Mouse (Mus musculus) MEL (cell line): ENCODE results near the gene Cd79b.

Experiments
- CTCF ChIP-seq, 3 experiments: IDR thresholded peaks in 2 of 3; conservative IDR thresholded peaks in 1 of 3; 2 replicates each; pipeline ENCODE4 v1.5.1; 2011 to 2012; ENCODE audit warnings: low read length in 3 of 3, low read depth in 2 of 3, mild to moderate bottlenecking in 2 of 3, improper control_type of control experiment in 1 of 3, inconsistent platforms in 1 of 3, mixed read lengths in 1 of 3, moderate library complexity in 1 of 3; ENCODE audit not compliant: control insufficient read depth in 1 of 3, insufficient read depth in 1 of 3, poor library complexity in 1 of 3, severe bottlenecking in 1 of 3
- EP300 ChIP-seq, 2 experiments: IDR thresholded peaks; 2 replicates each; pipeline ENCODE4 v1.6.1; 2011; ENCODE audit warnings: improper control_type of control experiment in 2 of 2, low read length in 2 of 2, low read depth in 1 of 2, mild to moderate bottlenecking in 1 of 2
- GATA1 ChIP-seq: IDR thresholded peaks from 2 replicates; pipeline ENCODE4 v1.6.1; 2011; ENCODE audit warnings: low read depth, low read length, improper control_type of control experiment
- NELFE ChIP-seq: IDR thresholded peaks from 2 replicates; pipeline ENCODE4 v1.6.1; 2011; ENCODE audit warnings: low read depth, low read length, improper control_type of control experiment
- POLR2A ChIP-seq, 2 experiments: IDR thresholded peaks; 2 replicates each; pipeline ENCODE4 v1.6.1; 2011 to 2012; ENCODE audit warnings: low read length in 2 of 2, mild to moderate bottlenecking in 2 of 2, control low read depth in 1 of 2, improper control_type of control experiment in 1 of 2, low read depth in 1 of 2, moderate library complexity in 1 of 2; ENCODE audit not compliant: control insufficient read depth in 1 of 2, insufficient read depth in 1 of 2, poor library complexity in 1 of 2
- TAL1 ChIP-seq: IDR thresholded peaks from 2 replicates; pipeline ENCODE4 v1.6.1; 2012; ENCODE audit warnings: mild to moderate bottlenecking, inconsistent platforms, low read length, moderate library complexity, mixed read lengths
- TBP ChIP-seq: IDR thresholded peaks from 2 replicates; pipeline ENCODE4 v1.8.0; 2011; ENCODE audit warnings: low read depth, low read length, improper control_type of control experiment
- UBTF ChIP-seq: IDR thresholded peaks from 2 replicates; pipeline ENCODE4 v1.6.1; 2012; ENCODE audit warnings: low read depth, mild to moderate bottlenecking, inconsistent platforms, low read length, improper control_type of control experiment, moderate library complexity, borderline replicate concordance; ENCODE audit not compliant: insufficient read depth
- USF1 ChIP-seq: IDR thresholded peaks from 2 replicates; pipeline ENCODE4 v1.6.1; 2014; ENCODE audit warnings: low read depth, mild to moderate bottlenecking, inconsistent platforms, low read length, improper control_type of control experiment, moderate library complexity

DNA sequence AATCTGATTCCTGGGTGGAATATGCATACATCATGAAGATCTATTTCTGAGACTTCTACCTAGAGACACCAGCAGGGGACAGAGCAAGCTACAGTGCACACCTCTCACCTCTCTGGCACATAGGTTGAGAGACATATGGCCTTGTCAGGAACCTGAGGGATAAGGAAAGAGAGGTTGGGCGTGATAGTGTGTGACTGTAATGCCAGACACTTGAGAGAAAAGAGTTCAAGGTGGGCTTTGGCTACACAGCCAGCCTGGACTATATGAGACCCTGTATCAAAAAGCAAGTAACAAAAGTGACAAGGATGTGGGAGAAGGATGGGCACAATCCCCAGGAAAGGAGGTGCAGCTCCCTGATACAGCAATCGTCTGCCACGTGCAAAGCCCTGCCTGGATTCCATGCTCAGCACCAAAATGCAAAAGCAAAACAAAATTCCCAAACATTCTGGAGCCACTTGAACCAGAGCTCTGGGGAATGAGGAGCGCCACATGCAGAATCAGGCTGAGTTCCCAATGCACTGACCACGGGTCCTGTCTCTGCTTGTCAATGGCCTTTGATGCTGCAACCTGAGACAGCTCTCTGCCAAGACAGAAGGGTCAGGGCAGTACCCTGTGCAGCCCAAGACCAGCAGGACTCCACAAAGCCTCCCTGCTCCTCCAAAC is 43.3 kb downstream of the Cd79b start:
- TF ChIP-seq TBP: no peak
- no peak for TF ChIP-seq TAL1
- TF ChIP-seq POLR2A (IDR thresholded peaks at IDR 0.05; ENCODE audit: control insufficient read depth in 1 of 2, insufficient read depth in 1 of 2, low read depth in 1 of 2, low read length in 2 of 2, poor library complexity in 1 of 2): no peak
- peak in 1 of 3 experiments; percentile 2; a peak in 1 of 6 replicates for TF ChIP-seq CTCF (IDR thresholded peaks at IDR 0.05 in 2 of 3, conservative IDR thresholded peaks at IDR 0.05 in 1 of 3; ENCODE audit: control insufficient read depth in 1 of 3, insufficient read depth in 1 of 3, low read depth in 2 of 3, low read length in 3 of 3, poor library complexity in 1 of 3, severe bottlenecking in 1 of 3)
- TF ChIP-seq USF1: no peak
- no peak for TF ChIP-seq NELFE
- no peak for TF ChIP-seq EP300 (IDR thresholded peaks at IDR 0.05; ENCODE audit: low read depth in 1 of 2, low read length in 2 of 2)
- TF ChIP-seq GATA1: no peak
- TF ChIP-seq UBTF: no peak
